Mouse (Mus musculus): ENCODE results near the gene Cntn4. TPM values are rescaled to one million over a fixed set of nuclear protein-coding genes. Genes with fewer than 3 reads are reported as not detected.

Cntn4 gene
- polyA plus RNA-seq (2016; fragmentation: Nextera tagmentation; extraction: Ambion mirVana), result 1.5 and 1.6 TPM in 2 replicates

GRCm38 (mm10) chr6:105677149-105678031, at the start of gene Cntn4:
Gene Cntn4, plus strand, starts transcription at chr6:105677660.
- peaks cover 16% of the 10 kb centered on the region for H3K4me1 ChIP-seq (replicated peaks)
- peak within 1 kb of the TSS; percentile 86 for H3K4me2 ChIP-seq
- WGBS, result 3% methylated on average over 40 of the region's 40 CpGs
- H3K27ac ChIP-seq, result no peak within 1 kb of the TSS
- peaks cover 47% of the 10 kb centered on the region for H3K27me3 ChIP-seq
- 0 out of 2 replicates have a peak within 1 kb of the TSS, but pooled peaks have one; percentile 34 for H3K9ac ChIP-seq (replicated peaks)
- H3K4me3 ChIP-seq (replicated peaks), result peak within 1 kb of the TSS; percentile 42
- H3K9me3 ChIP-seq, result no peaks in the 10 kb centered on the region
- no peaks in the 10 kb centered on the region for H3K36me3 ChIP-seq
- peak; percentile 82 for ATAC-seq (ENCODE audit: insufficient number of reproducible peaks, insufficient read depth, low FRiP score, low TSS enrichment, low read depth)

GRCm38 (mm10) chr6:105674276-105674675, 3.2 kb upstream of the Cntn4 start:
- no peak for ATAC-seq (ENCODE audit: insufficient number of reproducible peaks, insufficient read depth, low FRiP score, low TSS enrichment, low read depth)
- H3K4me3 ChIP-seq (replicated peaks), result no peak overlapping the region
- H3K4me1 ChIP-seq (replicated peaks), result peaks cover 16% of the 10 kb centered on the region
- peaks cover 28% of the 10 kb centered on the region for H3K27me3 ChIP-seq
- no peaks in the 10 kb centered on the region for H3K9me3 ChIP-seq
- no peak overlapping the region for H3K27ac ChIP-seq
- WGBS, result 77% methylated on average over 4 of the region's 4 CpGs
- H3K36me3 ChIP-seq, result no peaks in the 10 kb centered on the region
- H3K9ac ChIP-seq (replicated peaks), result no peak overlapping the region
- no peak overlapping the region for H3K4me2 ChIP-seq

- no peaks in the 10 kb centered on the region for H3K36me3 ChIP-seq
- ATAC-seq (ENCODE audit: insufficient number of reproducible peaks, insufficient read depth, low FRiP score, low TSS enrichment, low read depth), result no peak
- H3K27me3 ChIP-seq, result peaks cover 34% of the 10 kb centered on the region
- H3K27ac ChIP-seq, result no peak overlapping the region
- H3K9ac ChIP-seq (replicated peaks), result no peak overlapping the region
- peaks cover 16% of the 10 kb centered on the region for H3K4me1 ChIP-seq (replicated peaks)
- WGBS, result 45% methylated on average over 3 of the region's 3 CpGs
- no peak overlapping the region for H3K4me2 ChIP-seq
- H3K9me3 ChIP-seq, result no peaks in the 10 kb centered on the region
- no peak overlapping the region for H3K4me3 ChIP-seq (replicated peaks)
Measured at GRCm38 (mm10) chr6:105675099-105675498, 2.4 kb upstream of the Cntn4 start.

- H3K4me3 ChIP-seq (replicated peaks), result peak overlapping the region; percentile 42
- no peak overlapping the region for H3K9ac ChIP-seq (replicated peaks)
- no peaks in the 10 kb centered on the region for H3K36me3 ChIP-seq
- 1% methylated on average over 5 of the region's 5 CpGs for WGBS
- ATAC-seq (ENCODE audit: insufficient number of reproducible peaks, insufficient read depth, low FRiP score, low TSS enrichment, low read depth), result no peak
- no peak overlapping the region for H3K27ac ChIP-seq
- peak overlapping the region; percentile 86 for H3K4me2 ChIP-seq
- no peaks in the 10 kb centered on the region for H3K9me3 ChIP-seq
- H3K4me1 ChIP-seq (replicated peaks), result peaks cover 16% of the 10 kb centered on the region
- peaks cover 43% of the 10 kb centered on the region for H3K27me3 ChIP-seq
Measured at GRCm38 (mm10) chr6:105676637-105677036, 823 bp upstream of the Cntn4 start.

- H3K4me3 ChIP-seq (replicated peaks), result peak overlapping the region; percentile 7; the same call in 1 of the 2 replicates
- H3K4me1 ChIP-seq (replicated peaks), result peaks cover 16% of the 10 kb centered on the region
- no peaks in the 10 kb centered on the region for H3K36me3 ChIP-seq
- H3K9ac ChIP-seq (replicated peaks), result no peak overlapping the region
- no peak overlapping the region for H3K27ac ChIP-seq
- 12% methylated on average over 5 of the region's 5 CpGs for WGBS
- peak overlapping the region; percentile 86; the same call in 1 of the 2 replicates for H3K4me2 ChIP-seq
- H3K9me3 ChIP-seq, result no peaks in the 10 kb centered on the region
- ATAC-seq (ENCODE audit: insufficient number of reproducible peaks, insufficient read depth, low FRiP score, low TSS enrichment, low read depth), result no peak
- peaks cover 47% of the 10 kb centered on the region for H3K27me3 ChIP-seq
Measured at GRCm38 (mm10) chr6:105678778-105679177, 1.3 kb downstream of the Cntn4 start.

- H3K27ac ChIP-seq, result no peak overlapping the region
- H3K9me3 ChIP-seq, result no peaks in the 10 kb centered on the region
- whole genome bisulfite sequencing, result 62% methylated on average over 2 of the region's 2 CpGs
- ATAC-seq (ENCODE audit: insufficient number of reproducible peaks, insufficient read depth, low FRiP score, low TSS enrichment, low read depth), result no peak
- H3K27me3 ChIP-seq, result peaks cover 46% of the 10 kb centered on the region
- no peak overlapping the region for H3K4me2 ChIP-seq
- H3K36me3 ChIP-seq, result no peaks in the 10 kb centered on the region
- H3K4me1 ChIP-seq (replicated peaks), result peaks cover 15% of the 10 kb centered on the region
- H3K4me3 ChIP-seq (replicated peaks), result no peak overlapping the region
- no peak overlapping the region for H3K9ac ChIP-seq (replicated peaks)
Measured at GRCm38 (mm10) chr6:105681496-105681895, 4.0 kb downstream of the Cntn4 start.

- peaks cover 29% of the 10 kb centered on the region for H3K27me3 ChIP-seq
- no peak overlapping the region for H3K4me3 ChIP-seq (replicated peaks)
- no peaks in the 10 kb centered on the region for H3K9me3 ChIP-seq
- no peak overlapping the region for H3K27ac ChIP-seq
- no peak overlapping the region for H3K4me2 ChIP-seq
- no peak overlapping the region for H3K9ac ChIP-seq (replicated peaks)
- ATAC-seq (ENCODE audit: insufficient number of reproducible peaks, insufficient read depth, low FRiP score, low TSS enrichment, low read depth), result no peak
- 84% methylated on average over 5 of the region's 5 CpGs for WGBS
- H3K4me1 ChIP-seq (replicated peaks), result no peaks in the 10 kb centered on the region
- H3K36me3 ChIP-seq, result no peaks in the 10 kb centered on the region
Measured at GRCm38 (mm10) chr6:105683251-105683650, 5.8 kb downstream of the Cntn4 start.

GRCm38 (mm10) chr6:105684123-105684522, 6.7 kb downstream of the Cntn4 start:
- Histone ChIP-seq H3K9me3 (no peaks in the 10 kb centered on the region), H3K27ac (no peak overlapping the region), H3K36me3 (no peaks in the 10 kb centered on the region), H3K4me1 (replicated peaks) (no peaks in the 10 kb centered on the region), H3K9ac (replicated peaks) (no peak overlapping the region), H3K4me2 (no peak overlapping the region), H3K27me3 (peaks cover 20% of the 10 kb centered on the region), H3K4me3 (replicated peaks) (no peak overlapping the region)
- ATAC-seq (ENCODE audit: insufficient number of reproducible peaks, insufficient read depth, low FRiP score, low TSS enrichment, low read depth), result no peak
- 63% methylated on average over 4 of the region's 4 CpGs for WGBS

- Histone ChIP-seq H3K9ac (replicated peaks) (no peak overlapping the region), H3K27me3 (no peaks in the 10 kb centered on the region), H3K4me1 (replicated peaks) (no peaks in the 10 kb centered on the region), H3K9me3 (no peaks in the 10 kb centered on the region), H3K4me3 (replicated peaks) (no peak overlapping the region), H3K27ac (no peak overlapping the region), H3K36me3 (no peaks in the 10 kb centered on the region), H3K4me2 (no peak overlapping the region)
- no peak for ATAC-seq (ENCODE audit: insufficient number of reproducible peaks, insufficient read depth, low FRiP score, low TSS enrichment, low read depth)
Measured at GRCm38 (mm10) chr6:105688195-105688594, 10.7 kb downstream of the Cntn4 start.

GRCm38 (mm10) chr6:105742026-105742425, 64.6 kb downstream of the Cntn4 start:
- H3K27ac ChIP-seq, result no peak overlapping the region
- no peak overlapping the region for H3K4me2 ChIP-seq
- no peaks in the 10 kb centered on the region for H3K27me3 ChIP-seq
- no peaks in the 10 kb centered on the region for H3K9me3 ChIP-seq
- ATAC-seq (ENCODE audit: insufficient number of reproducible peaks, insufficient read depth, low FRiP score, low TSS enrichment, low read depth), result no peak
- WGBS, result 30% methylated on average over 6 of the region's 6 CpGs
- no peak overlapping the region for H3K4me3 ChIP-seq (replicated peaks)
- no peak overlapping the region for H3K9ac ChIP-seq (replicated peaks)
- H3K36me3 ChIP-seq, result no peaks in the 10 kb centered on the region
- no peaks in the 10 kb centered on the region for H3K4me1 ChIP-seq (replicated peaks)

- Histone ChIP-seq H3K4me2 (no peak overlapping the region), H3K36me3 (no peaks in the 10 kb centered on the region), H3K4me1 (replicated peaks) (no peaks in the 10 kb centered on the region), H3K27ac (no peak overlapping the region), H3K27me3 (no peaks in the 10 kb centered on the region), H3K4me3 (replicated peaks) (no peak overlapping the region), H3K9me3 (no peaks in the 10 kb centered on the region), H3K9ac (replicated peaks) (no peak overlapping the region)
- ATAC-seq (ENCODE audit: insufficient number of reproducible peaks, insufficient read depth, low FRiP score, low TSS enrichment, low read depth), result no peak
- WGBS, result 84% methylated on average over 1 of the region's 1 CpGs
Measured at GRCm38 (mm10) chr6:105780616-105781015, 103.2 kb downstream of the Cntn4 start.

All from limb, embryonic 12.5 days (tissue).